Mouse (Mus musculus) neural tube, embryonic 12.5 days (tissue): ENCODE measurements around the gene Sgcd. TPM values are rescaled to one million over a fixed set of nuclear protein-coding genes. Genes with fewer than 3 reads are reported as not detected.

Experiments
- ATAC-seq: fragments of 200-750 bp; cut with Nextera tagmentation; 2 replicates; pipeline ENCODE4 v1.8.0; 2017; ENCODE audit warnings: low read depth, mild to moderate bottlenecking, moderate TSS enrichment, moderate library complexity; ENCODE audit not compliant: low FRiP score
- H3K27ac ChIP-seq: fragments of 300-500 bp; sonication (generic); 2 replicates; pipeline ENCODE4 v1.5.1; 2016
- H3K27me3 ChIP-seq: fragments of 300-500 bp; sonication (generic); replicated peaks from 2 replicates; pipeline ENCODE4 v1.6.1; 2016; ENCODE audit warnings: mild to moderate bottlenecking
- H3K36me3 ChIP-seq: fragments of 300-500 bp; sonication (generic); 2 replicates; pipeline ENCODE4 v1.6.1; 2016; ENCODE audit warnings: mild to moderate bottlenecking
- H3K4me1 ChIP-seq: fragments of 300-500 bp; sonication (generic); 2 replicates; pipeline ENCODE4 v1.6.1; 2016
- H3K4me2 ChIP-seq: fragments of 300-500 bp; sonication (generic); replicated peaks from 2 replicates; pipeline ENCODE4 v1.6.1; 2016; ENCODE audit warnings: mild to moderate bottlenecking
- H3K4me3 ChIP-seq: fragments of 300-500 bp; sonication (generic); 2 replicates; pipeline ENCODE4 v1.5.1; 2016
- H3K9ac ChIP-seq: fragments of 300-500 bp; sonication (generic); 2 replicates; pipeline ENCODE4 v1.6.1; 2016; ENCODE audit warnings: mild to moderate bottlenecking
- H3K9me3 ChIP-seq: fragments of 300-500 bp; sonication (generic); 2 replicates; pipeline ENCODE4 v1.6.1; 2016; ENCODE audit warnings: mild to moderate bottlenecking
- WGBS: fragments of 180-500 bp; shearing (Covaris S2); methylation state at CpG from one replicate; pipeline ENCODE4 v1.1.7; 2016; 5-methylcytosine and 5-hydroxymethylcytosine counted together
- polyA plus RNA-seq: library from polyadenylated mRNA; unstranded; fragments of >200 nt; fragmentation: Nextera tagmentation; extraction: Ambion mirVana; gene quantifications from 2 replicates; pipeline ENCODE4 v1.2.1, GENCODE M21; 2016

Gene Sgcd
- polyA plus RNA-seq, 1 experiment from 2014 or later: 2.6 TPM

- H3K4me2 ChIP-seq: no peak overlapping the region
- no peak overlapping the region for H3K4me3 ChIP-seq
- ATAC-seq: no peak
- 81% methylated on average over 2 of the region's 2 CpGs for WGBS
- H3K27me3 ChIP-seq: no peaks in the 10 kb centered on the region
- no peaks in the 10 kb centered on the region for H3K4me1 ChIP-seq
- no peaks in the 10 kb centered on the region for H3K36me3 ChIP-seq
- H3K27ac ChIP-seq: no peak overlapping the region
- no peaks in the 10 kb centered on the region for H3K9me3 ChIP-seq
- H3K9ac ChIP-seq: no peak overlapping the region
These were observed 848.9 kb downstream of the Sgcd start for GRCm38 (mm10) chr11:47139867-47140266.

- H3K4me1 ChIP-seq: no peaks in the 10 kb centered on the region
- H3K4me2 ChIP-seq: no peak overlapping the region
- ATAC-seq: no peak
- no peak overlapping the region for H3K27ac ChIP-seq
- no peaks in the 10 kb centered on the region for H3K9me3 ChIP-seq
- H3K9ac ChIP-seq: no peak overlapping the region
- H3K27me3 ChIP-seq: no peaks in the 10 kb centered on the region
- H3K4me3 ChIP-seq: no peak overlapping the region
- 82% methylated on average over 1 of the region's 1 CpGs for WGBS
- H3K36me3 ChIP-seq: no peaks in the 10 kb centered on the region
These were observed 849.5 kb downstream of the Sgcd start for GRCm38 (mm10) chr11:47139271-47139670.

- Histone ChIP-seq H3K27ac (no peak overlapping the region), H3K4me2 (no peak overlapping the region), H3K9ac (no peak overlapping the region), H3K9me3 (no peaks in the 10 kb centered on the region), H3K4me1 (no peaks in the 10 kb centered on the region), H3K4me3 (no peak overlapping the region), H3K36me3 (no peaks in the 10 kb centered on the region), H3K27me3 (no peaks in the 10 kb centered on the region)
- no peak for ATAC-seq
- 85% methylated on average over 6 of the region's 6 CpGs for WGBS
These were observed 856.4 kb downstream of the Sgcd start for GRCm38 (mm10) chr11:47132410-47132809.

GRCm38 (mm10) chr11:47130432-47130831 lies 858.3 kb downstream of the Sgcd start:
- no peak overlapping the region for H3K4me3 ChIP-seq
- no peaks in the 10 kb centered on the region for H3K9me3 ChIP-seq
- 63% methylated on average over 3 of the region's 3 CpGs for WGBS
- H3K36me3 ChIP-seq: no peaks in the 10 kb centered on the region
- H3K27ac ChIP-seq: no peak overlapping the region
- no peak overlapping the region for H3K9ac ChIP-seq
- no peak overlapping the region for H3K4me2 ChIP-seq
- ATAC-seq: no peak
- H3K27me3 ChIP-seq: no peaks in the 10 kb centered on the region
- no peaks in the 10 kb centered on the region for H3K4me1 ChIP-seq

- no peak overlapping the region for H3K4me3 ChIP-seq
- 43% methylated on average over 7 of the region's 7 CpGs for WGBS
- no peaks in the 10 kb centered on the region for H3K4me1 ChIP-seq
- no peaks in the 10 kb centered on the region for H3K27me3 ChIP-seq
- no peak for ATAC-seq
- H3K36me3 ChIP-seq: no peaks in the 10 kb centered on the region
- H3K9me3 ChIP-seq: no peaks in the 10 kb centered on the region
- H3K9ac ChIP-seq: no peak overlapping the region
- no peak overlapping the region for H3K27ac ChIP-seq
- no peak overlapping the region for H3K4me2 ChIP-seq
These were observed 858.8 kb downstream of the Sgcd start for GRCm38 (mm10) chr11:47129992-47130391.

GRCm38 (mm10) chr11:47129166-47129565 lies 859.6 kb downstream of the Sgcd start:
- Histone ChIP-seq H3K27ac (no peak overlapping the region), H3K9ac (no peak overlapping the region), H3K9me3 (no peaks in the 10 kb centered on the region), H3K4me2 (no peak overlapping the region), H3K4me3 (no peak overlapping the region), H3K36me3 (no peaks in the 10 kb centered on the region), H3K27me3 (no peaks in the 10 kb centered on the region), H3K4me1 (no peaks in the 10 kb centered on the region)
- WGBS: 91% methylated on average over 1 of the region's 1 CpGs
- no peak for ATAC-seq

GRCm38 (mm10) chr11:47128331-47128730 lies 860.4 kb downstream of the Sgcd start:
- ATAC-seq: no peak
- Histone ChIP-seq H3K4me1 (no peaks in the 10 kb centered on the region), H3K27ac (no peak overlapping the region), H3K27me3 (no peaks in the 10 kb centered on the region), H3K36me3 (no peaks in the 10 kb centered on the region), H3K9ac (no peak overlapping the region), H3K4me3 (no peak overlapping the region), H3K9me3 (no peaks in the 10 kb centered on the region), H3K4me2 (no peak overlapping the region)
- 78% methylated on average over 3 of the region's 3 CpGs for WGBS

GRCm38 (mm10) chr11:47120874-47121273 lies 867.9 kb downstream of the Sgcd start:
- no peaks in the 10 kb centered on the region for H3K36me3 ChIP-seq
- H3K9me3 ChIP-seq: no peaks in the 10 kb centered on the region
- no peaks in the 10 kb centered on the region for H3K4me1 ChIP-seq
- no peak overlapping the region for H3K4me3 ChIP-seq
- H3K9ac ChIP-seq: no peak overlapping the region
- H3K27me3 ChIP-seq: no peaks in the 10 kb centered on the region
- no peak for ATAC-seq
- 84% methylated on average over 1 of the region's 1 CpGs for WGBS
- no peak overlapping the region for H3K27ac ChIP-seq
- H3K4me2 ChIP-seq: no peak overlapping the region

GRCm38 (mm10) chr11:47117896-47118295 lies 870.9 kb downstream of the Sgcd start:
- H3K9me3 ChIP-seq: no peaks in the 10 kb centered on the region
- no peaks in the 10 kb centered on the region for H3K4me1 ChIP-seq
- 33% methylated on average over 2 of the region's 2 CpGs for WGBS
- no peak for ATAC-seq
- no peaks in the 10 kb centered on the region for H3K27me3 ChIP-seq
- H3K36me3 ChIP-seq: no peaks in the 10 kb centered on the region
- H3K4me3 ChIP-seq: no peak overlapping the region
- H3K27ac ChIP-seq: no peak overlapping the region
- no peak overlapping the region for H3K9ac ChIP-seq
- H3K4me2 ChIP-seq: no peak overlapping the region

GRCm38 (mm10) chr11:47114366-47114765 lies 874.4 kb downstream of the Sgcd start:
- WGBS: 89% methylated on average over 4 of the region's 4 CpGs
- Histone ChIP-seq H3K9ac (no peak overlapping the region), H3K4me3 (no peak overlapping the region), H3K9me3 (no peaks in the 10 kb centered on the region), H3K36me3 (no peaks in the 10 kb centered on the region), H3K27ac (no peak overlapping the region), H3K27me3 (no peaks in the 10 kb centered on the region), H3K4me2 (no peak overlapping the region), H3K4me1 (no peaks in the 10 kb centered on the region)
- no peak for ATAC-seq

- no peaks in the 10 kb centered on the region for H3K9me3 ChIP-seq
These were observed 875.7 kb downstream of the Sgcd start for GRCm38 (mm10) chr11:47113081-47113480.

GRCm38 (mm10) chr11:47110314-47110713 lies 878.5 kb downstream of the Sgcd start:
- Histone ChIP-seq H3K4me1 (no peaks in the 10 kb centered on the region), H3K36me3 (no peaks in the 10 kb centered on the region), H3K9ac (no peak overlapping the region), H3K4me2 (no peak overlapping the region), H3K27me3 (no peaks in the 10 kb centered on the region), H3K9me3 (no peaks in the 10 kb centered on the region), H3K4me3 (no peak overlapping the region), H3K27ac (no peak overlapping the region)
- no peak for ATAC-seq

More at GRCm38 (mm10) chr11:47113081-47113480, 875.7 kb downstream of the Sgcd start:
- no peaks in the 10 kb centered on the region for H3K27me3 ChIP-seq
- H3K27ac ChIP-seq: no peak overlapping the region
- no peak for ATAC-seq
- H3K4me1 ChIP-seq: no peaks in the 10 kb centered on the region
- WGBS: 64% methylated on average over 5 of the region's 5 CpGs
- no peak overlapping the region for H3K4me2 ChIP-seq
- no peak overlapping the region for H3K4me3 ChIP-seq
- no peaks in the 10 kb centered on the region for H3K36me3 ChIP-seq
- no peak overlapping the region for H3K9ac ChIP-seq

- Histone ChIP-seq H3K27me3 (no peaks in the 10 kb centered on the region), H3K4me3 (no peak overlapping the region), H3K27ac (no peak overlapping the region), H3K4me2 (no peak overlapping the region), H3K9me3 (no peaks in the 10 kb centered on the region), H3K36me3 (no peaks in the 10 kb centered on the region), H3K4me1 (no peaks in the 10 kb centered on the region), H3K9ac (no peak overlapping the region)
- whole genome bisulfite sequencing: 81% methylated on average over 2 of the region's 2 CpGs
- no peak for ATAC-seq
These were observed 881.1 kb downstream of the Sgcd start for GRCm38 (mm10) chr11:47107661-47108060.
